Mouse (Mus musculus) kidney, adult 8-10 months (tissue): ENCODE results near the gene L1td1.
"Not testable (repeated sequence)": the region's sequence is repeated elsewhere in the genome, so short reads cannot be mapped to it uniquely, and the experiment has no call there.

Experiments used
- DNase-seq, 2 experiments: peaks; one replicate each; pipeline ENCODE4 v3.0.0; 2022

L1td1 gene

GRCm38 (mm10) chr4:98726590-98727237 lies at the start of gene L1td1:
Gene L1td1, plus strand, starts transcription at chr4:98726734.
- no peak for DNase-seq

- no peak for DNase-seq
Observed at GRCm38 (mm10) chr4:98677506-98677905, 49.0 kb upstream of the L1td1 start.

- DNase-seq = no peak
Observed at GRCm38 (mm10) chr4:98686678-98687267, 39.8 kb upstream of the L1td1 start.

GRCm38 (mm10) chr4:98688116-98688515 lies 38.4 kb upstream of the L1td1 start:
- DNase-seq = no peak

GRCm38 (mm10) chr4:98688520-98688919 lies 38.0 kb upstream of the L1td1 start:
- no peak for DNase-seq

GRCm38 (mm10) chr4:98689988-98690387 lies 36.5 kb upstream of the L1td1 start:
- DNase-seq = no peak

GRCm38 (mm10) chr4:98693465-98694185 lies 32.9 kb upstream of the L1td1 start:
- DNase-seq = peak; percentile 24 to 34

GRCm38 (mm10) chr4:98697932-98698331 lies 28.6 kb upstream of the L1td1 start:
- no peak for DNase-seq

- DNase-seq = no peak
Observed at GRCm38 (mm10) chr4:98698921-98699320, 27.6 kb upstream of the L1td1 start.

GRCm38 (mm10) chr4:98700156-98700555 lies 26.4 kb upstream of the L1td1 start:
- DNase-seq = peak; percentile 25 to 31

GRCm38 (mm10) chr4:98702201-98702894 lies 24.2 kb upstream of the L1td1 start:
- peak; percentile 35 to 75 for DNase-seq

- no peak for DNase-seq
Observed at GRCm38 (mm10) chr4:98710891-98711290, 15.6 kb upstream of the L1td1 start.

- DNase-seq = no peak
Observed at GRCm38 (mm10) chr4:98717735-98718546, 8.6 kb upstream of the L1td1 start.

GRCm38 (mm10) chr4:98718547-98718917 lies 8.0 kb upstream of the L1td1 start:
- DNase-seq = no peak

GRCm38 (mm10) chr4:98722454-98722853 lies 4.1 kb upstream of the L1td1 start:
- peak; percentile 43 to 75 for DNase-seq

- not testable (repeated sequence) for DNase-seq
Observed at GRCm38 (mm10) chr4:98724682-98725081, 1.9 kb upstream of the L1td1 start.

GRCm38 (mm10) chr4:98725439-98725838 lies 1.1 kb upstream of the L1td1 start:
- no peak for DNase-seq

GRCm38 (mm10) chr4:98727295-98727958 lies 893 bp downstream of the L1td1 start:
- DNase-seq = no peak

- DNase-seq = no peak
Observed at GRCm38 (mm10) chr4:98727959-98728347, 1.4 kb downstream of the L1td1 start.

GRCm38 (mm10) chr4:98728716-98729115 lies 2.2 kb downstream of the L1td1 start:
- DNase-seq = no peak

- no peak for DNase-seq
Observed at GRCm38 (mm10) chr4:98733660-98734059, 7.1 kb downstream of the L1td1 start.

- peak in 1 of 2 experiments; percentile 9 for DNase-seq
Observed at GRCm38 (mm10) chr4:98739753-98740152, 13.2 kb downstream of the L1td1 start.
